Mouse (Mus musculus) frontal cortex, postnatal 10 days (tissue): ENCODE data around the gene Elk4.

Source experiments
- DNase-seq, 2 experiments: peaks; one replicate each; pipeline ENCODE4 v3.0.0; 2022; ENCODE audit warnings: low spot score in 2 of 2, mixed read lengths in 1 of 2

Gene Elk4

GRCm38 (mm10) chr1:132065475-132066172 is 58.2 kb downstream of the Elk4 start:
- DNase-seq = no peak

- peak; percentile 26 to 32 for DNase-seq
Measured at GRCm38 (mm10) chr1:132067261-132068255, 60.2 kb downstream of the Elk4 start, which contains the start of gene Mfsd4a. Gene Mfsd4a (minus strand): TSS chr1:132068062.

- DNase-seq = no peak
Measured at GRCm38 (mm10) chr1:132069436-132069835, 62.0 kb downstream of the Elk4 start.

- no peak for DNase-seq
Measured at GRCm38 (mm10) chr1:132070659-132071058, 63.3 kb downstream of the Elk4 start.

GRCm38 (mm10) chr1:132075576-132075975 is 68.2 kb downstream of the Elk4 start:
- DNase-seq = no peak

- DNase-seq = no peak
Measured at GRCm38 (mm10) chr1:132078413-132078812, 71.0 kb downstream of the Elk4 start.
